7 mouse cellular contexts compared by ENCODE assay signal in genomic region chr16:16982636-16983035, GRCm38 (mm10). TPM values are rescaled to one million over a fixed set of nuclear protein-coding genes. Genes with fewer than 3 reads are reported as not detected.
DNase-seq lines count a peak whose midpoint lies in the region; ATAC-seq and TF ChIP-seq lines count a peak whose summit lies in the region.

No protein-coding gene starts in this region.

- no peak for TF ChIP-seq POLR2A in liver, adult 2 months (IDR thresholded peaks at IDR 0.05; ENCODE audit: extremely low read depth, insufficient read depth, low read length)

- H3K79me2 ChIP-seq in liver, adult 2 months (ENCODE audit: control insufficient read depth, insufficient read depth, low read length) = peaks cover 17% of the 10 kb centered on the region; the same call in 1 of the 2 replicates

- no peaks in the 10 kb centered on the region for H3K36me3 ChIP-seq in liver, adult 2 months (ENCODE audit: control insufficient read depth, insufficient read depth, low read length)
- no peaks in the 10 kb centered on the region for H3K36me3 ChIP-seq in embryonic facial prominence, embryonic 15.5 days
- no peaks in the 10 kb centered on the region for H3K36me3 ChIP-seq in limb, embryonic 11.5 days (ENCODE audit: control insufficient read depth, insufficient read depth, low read length)
- no peaks in the 10 kb centered on the region for H3K36me3 ChIP-seq in neural tube, embryonic 15.5 days

- peak overlapping the region; percentile 73 for H3K9ac ChIP-seq in liver, adult 2 months (ENCODE audit: low read depth, low read length)
- peak overlapping the region; percentile 97 for H3K9ac ChIP-seq in embryonic facial prominence, embryonic 15.5 days
- H3K9ac ChIP-seq in limb, embryonic 11.5 days (ENCODE audit: low read length) = peak overlapping the region; percentile 18; the same call in 1 of the 2 replicates
- peak overlapping the region; percentile 40 for H3K9ac ChIP-seq in neural tube, embryonic 15.5 days (replicated peaks)

- peak overlapping the region; percentile 94 for H3K4me3 ChIP-seq in liver, adult 2 months (ENCODE audit: insufficient read depth, low read depth, low read length)
- H3K4me3 ChIP-seq in embryonic facial prominence, embryonic 15.5 days (replicated peaks) = peak overlapping the region; percentile 95
- peak overlapping the region; percentile 96 for H3K4me3 ChIP-seq in limb, embryonic 11.5 days (ENCODE audit: low read depth, low read length)
- H3K4me3 ChIP-seq in neural tube, embryonic 15.5 days (replicated peaks) = peak overlapping the region; percentile 92

- no peaks in the 10 kb centered on the region; the same call in 1 of the 2 replicates for H3K4me1 ChIP-seq in liver, adult 2 months (ENCODE audit: control insufficient read depth, insufficient read depth, low read length)
- H3K4me1 ChIP-seq in embryonic facial prominence, embryonic 15.5 days = peaks cover 13% of the 10 kb centered on the region
- no peaks in the 10 kb centered on the region for H3K4me1 ChIP-seq in limb, embryonic 11.5 days (ENCODE audit: control insufficient read depth, insufficient read depth, low read length)
- H3K4me1 ChIP-seq in neural tube, embryonic 15.5 days = peaks cover 29% of the 10 kb centered on the region

- H3K4me2 ChIP-seq in embryonic facial prominence, embryonic 15.5 days (replicated peaks) = peak overlapping the region; percentile 72
- H3K4me2 ChIP-seq in limb, embryonic 11.5 days (ENCODE audit: low read depth, severe bottlenecking) = peak overlapping the region; percentile 47
- peak overlapping the region; percentile 59 for H3K4me2 ChIP-seq in neural tube, embryonic 15.5 days

- TF ChIP-seq CTCF in liver, adult 2 months (IDR thresholded peaks at IDR 0.05; ENCODE audit: low read depth, low read length) = no peak

- DNase-seq in liver, adult 2 months (ENCODE audit: extremely low read depth, low read depth, low spot score) = no peak
- DNase-seq in liver = no peak
- DNase-seq in limb, embryonic 11.5 days (ENCODE audit: low spot score) = no peak
- DNase-seq in urinary bladder, postnatal 36 days (ENCODE audit: low spot score in 2 of 2) = no peak
- DNase-seq in right cerebral cortex, adult 18-20 months = no peak

- no peaks in the 10 kb centered on the region for H3K9me3 ChIP-seq in embryonic facial prominence, embryonic 15.5 days (replicated peaks)
- no peaks in the 10 kb centered on the region for H3K9me3 ChIP-seq in limb, embryonic 11.5 days (ENCODE audit: control insufficient read depth, low read length)
- no peaks in the 10 kb centered on the region for H3K9me3 ChIP-seq in neural tube, embryonic 15.5 days (replicated peaks)

- no peak overlapping the region for H3K27ac ChIP-seq in liver, adult 2 months (replicated peaks; ENCODE audit: insufficient read depth, low read depth, low read length)
- H3K27ac ChIP-seq in embryonic facial prominence, embryonic 15.5 days (replicated peaks) = peak overlapping the region; percentile 94
- no peak overlapping the region for H3K27ac ChIP-seq in limb, embryonic 11.5 days (replicated peaks; ENCODE audit: low read depth, low read length)
- peak overlapping the region; percentile 98 for H3K27ac ChIP-seq in neural tube, embryonic 15.5 days (replicated peaks)

- no peaks in the 10 kb centered on the region for H3K27me3 ChIP-seq in liver, adult 2 months (ENCODE audit: control insufficient read depth, insufficient read depth, low read length)
- H3K27me3 ChIP-seq in embryonic facial prominence, embryonic 15.5 days = no peaks in the 10 kb centered on the region
- H3K27me3 ChIP-seq in limb, embryonic 11.5 days (ENCODE audit: control insufficient read depth, insufficient read depth, low read length) = no peaks in the 10 kb centered on the region
- no peaks in the 10 kb centered on the region for H3K27me3 ChIP-seq in neural tube, embryonic 15.5 days (replicated peaks)

- WGBS in liver, adult 2 months = 31% methylated on average over 2 of the region's 2 CpGs
- 48% methylated on average over 1 of the region's 2 CpGs for WGBS in embryonic facial prominence, embryonic 15.5 days
- WGBS in limb, embryonic 11.5 days = 35% methylated on average over 2 of the region's 2 CpGs
- WGBS in neural tube, embryonic 15.5 days = 28% methylated on average over 2 of the region's 2 CpGs

- ATAC-seq in embryonic facial prominence, embryonic 15.5 days (ENCODE audit: insufficient number of reproducible peaks, low FRiP score, low TSS enrichment, low read depth) = peak; percentile 17; the same call in 1 of the 2 replicates
- peak; percentile 18 for ATAC-seq in limb, embryonic 11.5 days (ENCODE audit: insufficient number of reproducible peaks, low FRiP score, low TSS enrichment, low read depth)
- ATAC-seq in neural tube, embryonic 15.5 days (ENCODE audit: low FRiP score) = peak; percentile 59

RNA-seq across cellular contexts. Expression of gene Mapk1, which starts 0.5 kb away (rescaled TPM):
- 81.4 and 91.2 TPM in 2 replicates for total RNA-seq in liver, adult 2 months (2014; rRNA removed)
- 42.8 and 50.1 TPM in 2 replicates for polyA plus RNA-seq in liver, adult 2 months (2012; rRNA removed)
- 164 TPM in 2 replicates for polyA plus RNA-seq in embryonic facial prominence, embryonic 15.5 days (2015; fragmentation: Nextera tagmentation; extraction: Ambion mirVana)
- 171 and 172 TPM in 2 replicates for polyA plus RNA-seq in limb, embryonic 11.5 days (2014; fragmentation: Nextera tagmentation; extraction: Ambion mirVana)
- polyA plus RNA-seq in neural tube, embryonic 15.5 days (2015; fragmentation: Nextera tagmentation; extraction: Ambion mirVana) = 184 and 188 TPM in 2 replicates

Comparison
In these comparisons a context has a peak if more than half of its experiments do, and no peak if none do; other contexts are left out.
1. H3K27ac ChIP-seq: peak in embryonic facial prominence, embryonic 15.5 days (single experiment) and neural tube, embryonic 15.5 days (single experiment); none in liver, adult 2 months (single experiment) and limb, embryonic 11.5 days (single experiment).
2. H3K9ac ChIP-seq: peak in every context shown above with its lines; median percentile 97 in embryonic facial prominence, embryonic 15.5 days; 73 in liver, adult 2 months; 40 in neural tube, embryonic 15.5 days; 18 in limb, embryonic 11.5 days.
3. Peak in every context shown above with its lines, with median percentiles within 50 percentile points of each other: H3K4me3 ChIP-seq, ATAC-seq and H3K4me2 ChIP-seq.